Mouse (Mus musculus): Measurements from ENCODE around the gene Cnpy4. TPM values are rescaled to one million over a fixed set of nuclear protein-coding genes. Genes with fewer than 3 reads are reported as not detected.
A peak's percentile ranks its signal among the peaks of the same experiment; 100 is the strongest.
"Not testable (repeated sequence)": the region's sequence is repeated elsewhere in the genome, so short reads cannot be mapped to it uniquely, and the experiment has no call there.

The Cnpy4 gene
- polyA plus RNA-seq, 1 experiment from 2014 or later = 33.7 TPM

- Histone ChIP-seq H3K4me3 (ENCODE audit: low read length) (peak overlapping the region; percentile 69), H3K4me2 (ENCODE audit: low read depth, low read length) (peak overlapping the region; percentile 91), H3K27me3 (replicated peaks; ENCODE audit: control insufficient read depth, insufficient read depth, low read length) (no peaks in the 10 kb centered on the region), H3K36me3 (ENCODE audit: control insufficient read depth, insufficient read depth, low read length) (no peaks in the 10 kb centered on the region), H3K4me1 (ENCODE audit: control insufficient read depth, insufficient read depth, low read length) (0 out of 2 replicates have a peak, but pooled peaks cover 3% of the 10 kb centered on the region), H3K9me3 (ENCODE audit: control insufficient read depth, low read length) (no peaks in the 10 kb centered on the region), H3K27ac (ENCODE audit: low read length) (no peak overlapping the region), H3K9ac (ENCODE audit: low read depth, low read length) (peak overlapping the region; percentile 83; the same call in 1 of the 2 replicates)
- WGBS = 74% methylated on average over 7 of the region's 7 CpGs
- ATAC-seq = no peak
Observed at GRCm38 (mm10) chr5:138195463-138195862, 8.2 kb downstream of the Cnpy4 start.

GRCm38 (mm10) chr5:138199576-138199975 is 12.3 kb downstream of the Cnpy4 start:
- no peaks in the 10 kb centered on the region for H3K36me3 ChIP-seq (ENCODE audit: control insufficient read depth, insufficient read depth, low read length)
- no peak overlapping the region for H3K27ac ChIP-seq (ENCODE audit: low read length)
- 0 out of 2 replicates have a peak, but pooled peaks cover 3% of the 10 kb centered on the region for H3K4me1 ChIP-seq (ENCODE audit: control insufficient read depth, insufficient read depth, low read length)
- WGBS = 6% methylated on average over 1 of the region's 1 CpGs
- H3K4me3 ChIP-seq (ENCODE audit: low read length) = no peak overlapping the region
- no peaks in the 10 kb centered on the region for H3K27me3 ChIP-seq (replicated peaks; ENCODE audit: control insufficient read depth, insufficient read depth, low read length)
- no peak for ATAC-seq
- H3K9me3 ChIP-seq (ENCODE audit: control insufficient read depth, low read length) = no peaks in the 10 kb centered on the region
- no peak overlapping the region for H3K4me2 ChIP-seq (ENCODE audit: low read depth, low read length)
- H3K9ac ChIP-seq (ENCODE audit: low read depth, low read length) = no peak overlapping the region

GRCm38 (mm10) chr5:138202086-138202485 is 14.8 kb downstream of the Cnpy4 start:
- Histone ChIP-seq H3K36me3 (ENCODE audit: control insufficient read depth, insufficient read depth, low read length) (no peaks in the 10 kb centered on the region), H3K9ac (ENCODE audit: low read depth, low read length) (no peak overlapping the region), H3K27ac (ENCODE audit: low read length) (no peak overlapping the region), H3K4me3 (ENCODE audit: low read length) (no peak overlapping the region), H3K4me2 (ENCODE audit: low read depth, low read length) (no peak overlapping the region), H3K4me1 (ENCODE audit: control insufficient read depth, insufficient read depth, low read length) (no peaks in the 10 kb centered on the region), H3K9me3 (ENCODE audit: control insufficient read depth, low read length) (no peaks in the 10 kb centered on the region), H3K27me3 (replicated peaks; ENCODE audit: control insufficient read depth, insufficient read depth, low read length) (no peaks in the 10 kb centered on the region)
- WGBS = 91% methylated on average over 3 of the region's 3 CpGs
- ATAC-seq = no peak

GRCm38 (mm10) chr5:138207253-138207652 is 20.0 kb downstream of the Cnpy4 start:
- Histone ChIP-seq H3K4me3 (ENCODE audit: low read length) (no peak overlapping the region), H3K9ac (ENCODE audit: low read depth, low read length) (no peak overlapping the region), H3K27ac (ENCODE audit: low read length) (no peak overlapping the region), H3K4me1 (ENCODE audit: control insufficient read depth, insufficient read depth, low read length) (no peaks in the 10 kb centered on the region), H3K4me2 (ENCODE audit: low read depth, low read length) (no peak overlapping the region), H3K27me3 (replicated peaks; ENCODE audit: control insufficient read depth, insufficient read depth, low read length) (no peaks in the 10 kb centered on the region), H3K9me3 (ENCODE audit: control insufficient read depth, low read length) (no peaks in the 10 kb centered on the region), H3K36me3 (ENCODE audit: control insufficient read depth, insufficient read depth, low read length) (no peaks in the 10 kb centered on the region)
- WGBS = 58% methylated on average over 1 of the region's 1 CpGs
- no peak for ATAC-seq

- no peak overlapping the region for H3K4me2 ChIP-seq (ENCODE audit: low read depth, low read length)
- no peak overlapping the region for H3K27ac ChIP-seq (ENCODE audit: low read length)
- H3K9me3 ChIP-seq (ENCODE audit: control insufficient read depth, low read length) = no peaks in the 10 kb centered on the region
- no peaks in the 10 kb centered on the region for H3K36me3 ChIP-seq (ENCODE audit: control insufficient read depth, insufficient read depth, low read length)
- no peak overlapping the region for H3K4me3 ChIP-seq (ENCODE audit: low read length)
- ATAC-seq = no peak
- 79% methylated on average over 4 of the region's 4 CpGs for WGBS
- H3K27me3 ChIP-seq (replicated peaks; ENCODE audit: control insufficient read depth, insufficient read depth, low read length) = no peaks in the 10 kb centered on the region
- H3K9ac ChIP-seq (ENCODE audit: low read depth, low read length) = no peak overlapping the region
- H3K4me1 ChIP-seq (ENCODE audit: control insufficient read depth, insufficient read depth, low read length) = no peaks in the 10 kb centered on the region
Observed at GRCm38 (mm10) chr5:138207873-138208272, 20.6 kb downstream of the Cnpy4 start.

GRCm38 (mm10) chr5:138216632-138217031 is 29.3 kb downstream of the Cnpy4 start:
- not testable (repeated sequence) for ATAC-seq; H3K4me1 ChIP-seq (ENCODE audit: control insufficient read depth, insufficient read depth, low read length)
- 94% methylated on average over 13 of the region's 13 CpGs for WGBS

GRCm38 (mm10) chr5:138219864-138220263 is 32.6 kb downstream of the Cnpy4 start:
- Histone ChIP-seq H3K4me3 (ENCODE audit: low read length) (no peak overlapping the region), H3K4me1 (ENCODE audit: control insufficient read depth, insufficient read depth, low read length) (no peaks in the 10 kb centered on the region), H3K27me3 (replicated peaks; ENCODE audit: control insufficient read depth, insufficient read depth, low read length) (no peaks in the 10 kb centered on the region), H3K36me3 (ENCODE audit: control insufficient read depth, insufficient read depth, low read length) (no peaks in the 10 kb centered on the region), H3K9ac (ENCODE audit: low read depth, low read length) (no peak overlapping the region), H3K4me2 (ENCODE audit: low read depth, low read length) (no peak overlapping the region), H3K27ac (ENCODE audit: low read length) (no peak overlapping the region), H3K9me3 (ENCODE audit: control insufficient read depth, low read length) (peaks cover 6% of the 10 kb centered on the region)
- 46% methylated on average over 2 of the region's 2 CpGs for WGBS
- no peak for ATAC-seq

More at GRCm38 (mm10) chr5:138216632-138217031, 29.3 kb downstream of the Cnpy4 start:
- not testable (repeated sequence) for H3K4me2 ChIP-seq (ENCODE audit: low read depth, low read length); H3K9me3 ChIP-seq (ENCODE audit: control insufficient read depth, low read length); H3K4me3 ChIP-seq (ENCODE audit: low read length); H3K9ac ChIP-seq (ENCODE audit: low read depth, low read length); H3K36me3 ChIP-seq (ENCODE audit: control insufficient read depth, insufficient read depth, low read length); H3K27me3 ChIP-seq (replicated peaks; ENCODE audit: control insufficient read depth, insufficient read depth, low read length); H3K27ac ChIP-seq (ENCODE audit: low read length)

GRCm38 (mm10) chr5:138222111-138222510 is 34.8 kb downstream of the Cnpy4 start:
- peak; percentile 58; the same call in 1 of the 2 replicates for ATAC-seq
- Histone ChIP-seq H3K9ac (ENCODE audit: low read depth, low read length) (no peak overlapping the region), H3K4me2 (ENCODE audit: low read depth, low read length) (no peak overlapping the region), H3K4me1 (ENCODE audit: control insufficient read depth, insufficient read depth, low read length) (no peaks in the 10 kb centered on the region), H3K27ac (ENCODE audit: low read length) (no peak overlapping the region), H3K9me3 (ENCODE audit: control insufficient read depth, low read length) (no peaks in the 10 kb centered on the region), H3K4me3 (ENCODE audit: low read length) (no peak overlapping the region), H3K36me3 (ENCODE audit: control insufficient read depth, insufficient read depth, low read length) (no peaks in the 10 kb centered on the region), H3K27me3 (replicated peaks; ENCODE audit: control insufficient read depth, insufficient read depth, low read length) (no peaks in the 10 kb centered on the region)
- WGBS = 23% methylated on average over 4 of the region's 4 CpGs

GRCm38 (mm10) chr5:138223287-138223686 is 36.0 kb downstream of the Cnpy4 start:
- Histone ChIP-seq H3K9ac (ENCODE audit: low read depth, low read length) (no peak overlapping the region), H3K27ac (ENCODE audit: low read length) (no peak overlapping the region), H3K4me3 (ENCODE audit: low read length) (no peak overlapping the region), H3K9me3 (ENCODE audit: control insufficient read depth, low read length) (no peaks in the 10 kb centered on the region), H3K36me3 (ENCODE audit: control insufficient read depth, insufficient read depth, low read length) (no peaks in the 10 kb centered on the region), H3K27me3 (replicated peaks; ENCODE audit: control insufficient read depth, insufficient read depth, low read length) (no peaks in the 10 kb centered on the region), H3K4me2 (ENCODE audit: low read depth, low read length) (no peak overlapping the region), H3K4me1 (ENCODE audit: control insufficient read depth, insufficient read depth, low read length) (no peaks in the 10 kb centered on the region)
- no peak for ATAC-seq
- WGBS = 63% methylated on average over 3 of the region's 3 CpGs

GRCm38 (mm10) chr5:138225700-138226099 is 38.4 kb downstream of the Cnpy4 start, which contains the start of gene Nxpe5:
TSS of gene Nxpe5 (plus strand) at chr5:138225898.
- no peak for ATAC-seq
- H3K27me3 ChIP-seq (replicated peaks; ENCODE audit: control insufficient read depth, insufficient read depth, low read length) = no peaks in the 10 kb centered on the region
- H3K36me3 ChIP-seq (ENCODE audit: control insufficient read depth, insufficient read depth, low read length) = no peaks in the 10 kb centered on the region
- H3K4me3 ChIP-seq (ENCODE audit: low read length) = no peak within 1 kb of the TSS
- no peaks in the 10 kb centered on the region for H3K9me3 ChIP-seq (ENCODE audit: control insufficient read depth, low read length)
- no peak within 1 kb of the TSS for H3K27ac ChIP-seq (ENCODE audit: low read length)
- no peaks in the 10 kb centered on the region for H3K4me1 ChIP-seq (ENCODE audit: control insufficient read depth, insufficient read depth, low read length)
- no peak within 1 kb of the TSS for H3K9ac ChIP-seq (ENCODE audit: low read depth, low read length)
- no peak within 1 kb of the TSS for H3K4me2 ChIP-seq (ENCODE audit: low read depth, low read length)
- WGBS = 51% methylated on average over 2 of the region's 2 CpGs
